Mouse (Mus musculus): ENCODE results near the gene Bace2. TPM values are rescaled to one million over a fixed set of nuclear protein-coding genes. Genes with fewer than 3 reads are reported as not detected.

Gene Bace2
- total RNA-seq, 2 experiments from 2014 or later, result 5.7 to 6.6 TPM

DNA sequence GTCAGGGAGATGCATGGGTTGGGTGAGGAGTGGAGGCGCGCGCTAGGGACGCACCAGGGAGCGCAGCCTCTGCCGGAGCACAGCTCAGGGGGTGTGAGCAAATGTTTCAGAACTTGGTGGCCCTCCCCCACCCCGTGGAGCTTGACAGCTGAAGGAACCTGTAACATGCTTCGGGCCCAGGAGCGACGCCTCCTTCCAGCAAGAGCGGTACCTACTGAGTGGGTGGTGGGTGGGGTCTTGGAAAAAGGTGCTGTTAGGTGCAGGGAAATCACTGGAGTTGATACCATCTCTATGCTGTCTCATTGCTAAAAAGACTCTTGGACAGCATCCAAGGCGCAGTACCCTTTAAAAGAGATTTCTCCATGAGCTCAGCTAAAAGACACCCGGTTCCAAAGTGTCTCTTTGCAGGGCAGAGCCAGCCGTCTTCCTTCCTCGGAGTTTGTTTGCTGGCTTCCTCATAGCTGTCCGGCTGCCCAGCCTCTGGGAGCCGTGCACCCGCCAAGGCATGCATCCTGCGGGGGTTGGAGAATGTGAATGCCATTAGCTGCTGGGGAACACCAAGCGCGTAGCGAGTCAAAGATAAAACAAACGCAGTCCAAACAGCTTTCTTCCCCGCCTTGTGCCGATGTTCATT is 763 bp downstream of the Bace2 start:
- peak; percentile 19 to 50 for DNase-seq (ENCODE audit: extremely low spot score in 1 of 2, low spot score in 2 of 2)
- intact Hi-C loops (cut with DNase I), result loop anchor here (2.0 to 5.0 kb wide), 2 partner anchors 73 to 85 kb away; no protein-coding TSS in a partner anchor
- no peak for TF ChIP-seq CTCF (IDR thresholded peaks at IDR 0.05)
- Histone ChIP-seq H3K27ac (no peak overlapping the region), H3K4me3 (peak overlapping the region; percentile 56)

DNA sequence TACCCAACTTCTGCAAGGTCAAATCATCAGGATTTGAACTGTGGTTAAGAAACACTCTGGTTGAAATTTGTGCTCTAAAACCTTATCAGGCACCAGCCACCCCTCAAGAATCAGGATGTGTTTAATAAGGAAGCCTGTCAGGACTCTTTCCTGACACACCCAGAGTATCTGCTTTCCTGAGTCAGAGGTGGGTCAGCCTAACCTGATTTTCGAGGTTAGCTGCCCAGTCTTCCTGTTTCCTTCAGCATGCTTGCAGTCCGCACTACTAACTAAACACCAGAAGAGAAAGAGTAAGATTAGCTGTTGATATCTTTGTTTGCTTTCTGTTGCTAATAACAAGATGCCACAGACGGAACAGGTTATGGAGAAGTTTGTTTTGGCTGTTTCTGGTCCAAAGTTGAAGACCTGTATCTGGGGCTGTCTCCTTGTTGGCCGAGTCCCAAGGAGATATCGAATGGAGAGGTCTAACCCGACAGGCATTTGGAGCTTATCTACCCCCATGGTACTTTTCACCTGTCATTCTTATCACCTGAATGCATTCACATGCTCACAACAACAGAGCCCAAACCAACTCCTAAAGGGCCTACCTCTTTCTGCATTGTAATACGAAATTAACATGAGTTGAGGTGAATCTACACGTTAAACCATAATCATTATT is 5.8 kb downstream of the Bace2 start:
- no peak overlapping the region for H3K27ac ChIP-seq
- intact Hi-C loops (cut with DNase I), result no loop called here
- DNase-seq (ENCODE audit: extremely low spot score in 1 of 2, low spot score in 2 of 2), result no peak
- no peak overlapping the region for H3K4me3 ChIP-seq
- no peak for TF ChIP-seq CTCF (IDR thresholded peaks at IDR 0.05)

DNA sequence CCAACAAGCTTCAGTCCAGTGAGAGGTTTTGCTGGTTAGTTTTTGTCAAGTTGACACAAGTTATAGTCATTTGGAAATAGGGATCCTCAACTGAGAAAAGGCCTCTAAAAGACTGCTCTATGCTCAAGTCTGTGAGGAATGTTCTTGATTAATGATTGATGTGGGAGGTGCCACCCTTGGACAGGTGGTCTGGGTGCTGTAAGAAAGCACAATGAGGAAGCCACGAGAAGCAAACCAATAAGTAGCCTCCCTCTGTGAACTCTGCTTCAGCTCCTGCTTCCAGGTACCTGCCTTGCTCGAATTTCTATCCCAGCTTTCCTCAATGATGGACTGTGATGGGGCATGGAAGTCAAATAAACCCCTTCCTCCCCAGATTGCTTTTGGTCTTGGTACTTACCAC is 9.6 kb downstream of the Bace2 start:
- no peak for TF ChIP-seq CTCF (IDR thresholded peaks at IDR 0.05)

DNA sequence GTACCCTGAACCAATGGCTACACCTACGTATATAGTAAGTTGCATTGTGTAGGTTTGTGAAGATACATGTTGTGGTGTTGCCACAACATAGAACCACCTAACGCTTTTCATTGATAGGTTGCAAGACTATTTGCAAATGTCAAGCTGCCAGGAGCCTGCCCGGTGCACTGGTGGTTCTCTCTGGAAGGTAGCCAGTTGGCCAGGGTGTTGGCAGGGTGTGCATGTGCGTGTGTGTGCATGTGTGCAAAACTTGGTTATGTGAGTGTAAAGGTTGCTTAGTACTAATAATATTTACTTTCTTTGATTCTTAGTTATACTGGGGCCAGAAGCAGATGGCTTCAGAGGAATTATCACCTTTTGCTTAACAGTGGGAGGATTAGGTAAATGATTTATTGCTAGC is 13.7 kb downstream of the Bace2 start:
- no peak for DNase-seq (ENCODE audit: extremely low spot score in 1 of 2, low spot score in 2 of 2)
- TF ChIP-seq CTCF (IDR thresholded peaks at IDR 0.05), result no peak
- no peak overlapping the region for H3K27ac ChIP-seq
- no peak overlapping the region for H3K4me3 ChIP-seq
- intact Hi-C loops (cut with DNase I), result no loop called here

More for the DNA sequence above, 9.6 kb downstream of the Bace2 start:
- Histone ChIP-seq H3K27ac (no peak overlapping the region), H3K4me3 (no peak overlapping the region)
- no peak for DNase-seq (ENCODE audit: extremely low spot score in 1 of 2, low spot score in 2 of 2)
- intact Hi-C loops (cut with DNase I), result no loop called here

DNA sequence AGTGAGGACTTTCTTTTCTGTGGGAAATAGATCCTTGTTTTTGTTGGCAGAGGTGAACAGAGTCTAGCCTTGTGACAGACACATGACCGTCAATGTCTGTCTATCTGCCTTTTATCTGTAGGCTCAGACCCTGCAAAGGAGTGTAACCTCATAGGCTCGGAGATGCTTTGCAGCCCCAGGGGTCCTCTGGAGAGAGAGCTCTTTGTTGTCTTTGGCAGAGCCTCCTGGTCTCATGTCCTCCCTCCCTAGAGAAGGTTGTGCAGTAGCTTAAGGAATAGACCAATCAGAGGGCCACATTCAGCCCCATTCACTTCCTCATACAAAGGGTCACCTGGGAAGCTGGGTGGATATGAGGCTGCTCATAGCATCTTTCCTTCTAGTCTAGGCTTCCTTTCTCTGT is 31.4 kb downstream of the Bace2 start:
- H3K27ac ChIP-seq, result no peak overlapping the region
- DNase-seq (ENCODE audit: extremely low spot score in 1 of 2, low spot score in 2 of 2), result no peak
- TF ChIP-seq CTCF (IDR thresholded peaks at IDR 0.05), result no peak
- H3K4me3 ChIP-seq, result no peak overlapping the region
- intact Hi-C loops (cut with DNase I), result no loop called here

DNA sequence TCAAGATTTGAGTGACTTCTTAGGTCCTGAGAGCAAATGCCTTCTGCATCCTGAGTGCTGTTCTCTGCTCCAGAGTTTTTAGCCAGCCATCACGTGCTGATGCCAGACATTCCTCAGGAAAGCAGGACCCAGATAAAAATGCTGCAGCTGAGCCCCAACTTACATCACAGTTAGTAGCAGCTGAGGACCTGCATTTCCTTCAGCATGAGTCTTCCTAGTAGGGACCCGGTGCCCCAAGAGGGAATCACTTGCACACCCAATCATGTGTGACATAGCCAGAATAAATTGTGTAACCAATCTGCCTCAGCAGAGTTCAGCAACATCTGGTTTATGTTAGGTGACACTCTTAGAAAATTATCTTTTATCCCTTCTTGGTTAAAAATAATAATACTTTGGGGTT is 34.7 kb downstream of the Bace2 start:
- TF ChIP-seq CTCF (IDR thresholded peaks at IDR 0.05), result no peak
- DNase-seq (ENCODE audit: extremely low spot score in 1 of 2, low spot score in 2 of 2), result no peak
- Histone ChIP-seq H3K4me3 (no peak overlapping the region), H3K27ac (no peak overlapping the region)
- intact Hi-C loops (cut with DNase I), result no loop called here

DNA sequence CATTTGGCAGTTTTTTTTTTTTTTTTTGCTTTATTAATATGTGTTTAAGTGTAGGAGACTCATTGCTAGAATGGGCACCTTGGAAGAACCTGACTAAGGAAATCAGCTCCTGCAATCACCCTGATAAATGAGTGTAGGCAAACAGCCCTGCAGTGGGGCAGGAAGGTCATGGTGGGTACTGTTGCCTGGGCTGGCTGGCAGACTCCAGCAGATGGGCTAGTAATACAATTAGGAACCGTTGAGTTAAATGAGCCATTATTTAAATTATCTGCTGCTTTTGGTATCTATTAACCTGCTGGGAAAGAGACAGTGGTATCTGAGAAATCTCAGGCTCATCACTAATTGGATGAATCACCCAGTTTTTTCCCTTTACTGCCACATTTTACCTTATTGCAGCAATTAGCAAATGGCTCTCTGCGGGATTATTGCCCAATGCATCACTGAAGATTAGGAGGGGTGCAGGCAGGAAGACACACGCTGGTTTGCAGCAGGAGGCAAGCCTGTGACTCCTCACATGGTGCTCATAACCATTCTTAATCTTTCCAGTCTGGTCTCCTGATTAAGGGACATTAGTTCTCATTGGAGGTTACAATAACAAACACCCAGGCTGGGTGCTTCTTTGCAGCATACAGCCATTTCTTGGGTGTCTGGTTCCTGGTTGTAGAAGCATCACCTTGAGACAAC is 35.3 kb downstream of the Bace2 start:
- no peak for DNase-seq (ENCODE audit: extremely low spot score in 1 of 2, low spot score in 2 of 2)
- no peak overlapping the region for H3K4me3 ChIP-seq
- no peak for TF ChIP-seq CTCF (IDR thresholded peaks at IDR 0.05)
- intact Hi-C loops (cut with DNase I), result no loop called here
- no peak overlapping the region for H3K27ac ChIP-seq

DNA sequence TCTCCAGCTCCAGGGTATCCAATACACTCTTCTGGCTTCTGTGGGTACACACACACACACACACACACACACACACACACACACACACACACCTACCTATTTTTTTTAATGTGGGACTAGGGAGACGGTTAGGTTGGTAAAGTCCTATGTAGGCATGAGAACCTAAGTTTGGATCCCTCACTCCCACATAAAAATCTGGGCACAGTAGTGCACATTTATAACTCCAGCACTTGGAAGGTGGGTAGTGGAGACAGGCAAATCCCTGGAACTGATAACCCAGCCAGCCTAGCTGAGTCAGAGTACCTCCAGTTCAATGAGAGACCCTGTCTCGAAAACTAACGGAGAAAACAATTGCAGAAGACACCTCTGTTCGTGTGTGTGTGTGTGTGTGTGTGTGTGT is 39.9 kb downstream of the Bace2 start:
- no peak for DNase-seq (ENCODE audit: extremely low spot score in 1 of 2, low spot score in 2 of 2)
- Histone ChIP-seq H3K4me3 (no peak overlapping the region), H3K27ac (no peak overlapping the region)
- intact Hi-C loops (cut with DNase I), result no loop called here
- TF ChIP-seq CTCF (IDR thresholded peaks at IDR 0.05), result no peak

DNA sequence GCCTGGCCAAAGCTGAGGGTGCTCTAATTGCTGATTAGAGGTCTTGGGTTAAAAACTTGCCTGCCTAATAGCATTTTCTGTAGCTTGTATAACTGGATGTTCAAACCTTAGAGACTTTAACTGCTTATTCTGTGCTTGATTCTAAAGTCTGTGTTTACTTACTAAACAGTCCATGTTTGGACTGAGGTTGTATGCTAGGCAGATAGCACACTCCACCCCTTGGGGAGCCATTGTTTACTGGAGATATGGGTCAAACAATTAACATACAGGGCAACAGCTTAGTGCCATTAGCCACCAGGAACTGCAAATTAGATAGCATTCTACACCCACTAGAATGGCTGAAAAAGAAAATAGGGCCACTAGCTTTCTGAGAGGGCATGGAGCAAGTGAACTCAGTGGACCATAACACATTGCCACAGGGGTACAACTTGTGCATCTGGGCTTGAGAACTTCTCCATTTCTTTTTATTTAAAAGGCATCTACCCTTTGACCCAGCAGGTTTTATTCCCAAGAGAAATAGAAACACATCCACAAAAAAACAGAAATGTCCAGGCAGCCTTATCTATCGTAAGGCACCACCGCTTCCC is 41.5 kb downstream of the Bace2 start:
- no peak overlapping the region for H3K4me3 ChIP-seq
- no peak overlapping the region for H3K27ac ChIP-seq
- no peak for TF ChIP-seq CTCF (IDR thresholded peaks at IDR 0.05)
- DNase-seq (ENCODE audit: extremely low spot score in 1 of 2, low spot score in 2 of 2), result no peak
- intact Hi-C loops (cut with DNase I), result no loop called here

DNA sequence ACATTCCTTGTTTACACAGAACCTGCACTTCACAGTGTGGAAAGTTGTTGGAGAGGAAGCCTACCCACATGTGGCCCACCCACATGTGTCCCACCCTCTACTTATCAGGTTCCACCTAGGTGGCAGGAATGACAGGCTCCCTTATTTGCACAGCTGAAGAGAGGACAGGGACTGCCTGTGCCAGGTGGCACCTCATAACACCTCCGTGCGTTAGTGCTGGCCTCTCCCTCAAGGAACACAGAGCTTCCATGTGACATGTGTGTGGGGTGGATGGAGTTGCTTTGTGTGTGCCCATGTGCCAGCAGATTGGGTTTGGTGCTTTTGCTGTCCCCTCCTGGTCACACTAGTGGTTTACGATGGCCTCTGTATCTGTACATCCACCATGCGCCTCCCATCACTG is 43.4 kb downstream of the Bace2 start:
- TF ChIP-seq CTCF (IDR thresholded peaks at IDR 0.05), result no peak
- no peak for DNase-seq (ENCODE audit: extremely low spot score in 1 of 2, low spot score in 2 of 2)
- Histone ChIP-seq H3K27ac (no peak overlapping the region), H3K4me3 (no peak overlapping the region)
- intact Hi-C loops (cut with DNase I), result no loop called here

DNA sequence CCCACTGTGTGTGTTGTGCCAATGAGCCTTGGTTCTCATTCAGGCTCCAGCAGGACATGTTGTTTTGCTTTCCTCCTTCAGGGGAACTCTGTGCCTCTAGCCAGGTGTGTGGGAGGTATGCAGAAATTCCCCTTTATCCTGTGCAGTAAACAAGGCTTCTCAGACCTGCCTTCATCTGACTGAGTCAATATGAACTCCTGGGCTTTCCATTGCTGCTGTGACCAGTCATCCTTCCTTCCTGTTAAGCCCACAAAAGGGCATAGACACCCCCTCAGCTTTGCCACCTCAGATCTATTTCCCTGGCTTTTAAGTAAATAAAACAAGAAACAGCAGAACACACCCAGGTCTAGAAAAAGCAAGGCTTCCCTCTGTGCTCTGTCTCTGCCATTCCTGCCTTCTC is 45.2 kb downstream of the Bace2 start:
- intact Hi-C loops (cut with DNase I), result no loop called here
- TF ChIP-seq CTCF (IDR thresholded peaks at IDR 0.05), result no peak
- no peak overlapping the region for H3K4me3 ChIP-seq
- no peak for DNase-seq (ENCODE audit: extremely low spot score in 1 of 2, low spot score in 2 of 2)
- no peak overlapping the region for H3K27ac ChIP-seq

DNA sequence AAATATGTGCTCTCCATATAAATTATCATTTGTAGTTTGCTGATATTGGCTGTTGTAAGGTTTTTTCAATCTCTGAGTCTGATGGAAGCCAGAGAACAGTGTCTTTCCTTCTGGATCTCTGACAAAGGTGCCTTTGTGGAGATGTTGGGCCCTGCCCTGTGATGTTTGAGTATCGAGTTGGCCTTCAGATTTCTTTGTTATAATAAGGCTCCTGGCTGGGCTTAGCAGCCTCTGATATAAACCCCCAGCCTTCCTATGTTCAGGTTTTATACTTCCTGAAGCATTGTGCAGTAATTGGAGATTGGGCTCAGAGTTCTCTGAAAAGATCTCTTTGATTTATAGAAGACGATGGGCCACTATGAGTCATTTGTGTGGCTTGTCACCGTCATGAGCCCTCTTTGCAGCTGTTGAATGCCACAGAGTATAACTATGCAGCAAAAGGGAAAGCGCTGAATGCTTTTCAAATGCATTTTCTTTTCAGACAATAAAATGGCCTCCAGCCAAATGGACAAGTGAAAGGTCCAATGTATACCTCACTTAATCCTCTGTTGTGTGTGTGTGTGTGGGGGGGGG is 45.8 kb downstream of the Bace2 start:
- Histone ChIP-seq H3K27ac (no peak overlapping the region), H3K4me3 (no peak overlapping the region)
- intact Hi-C loops (cut with DNase I), result no loop called here
- DNase-seq (ENCODE audit: extremely low spot score in 1 of 2, low spot score in 2 of 2), result no peak
- no peak for TF ChIP-seq CTCF (IDR thresholded peaks at IDR 0.05)
